Mouse (Mus musculus): ENCODE results near the gene Mael.

GRCm38 (mm10) chr1:166172992-166173391 lies 65.6 kb downstream of the Mael start:
- no peak for TF ChIP-seq EP300 (optimal IDR thresholded peaks at IDR 0.05)
- no peak for TF ChIP-seq CTCF (IDR thresholded peaks at IDR 0.05; ENCODE audit: low read depth)
